Mouse (Mus musculus) liver, postnatal 0 days (tissue): Measurements from ENCODE around the gene Stk24.

ENCODE experiments used
- CTCF ChIP-seq: sonication (generic); IDR thresholded peaks from 2 replicates; pipeline ENCODE4 v1.5.1; 2016; ENCODE audit warnings: antibody characterized with exemption, low read depth
- EP300 ChIP-seq: IDR thresholded peaks from 2 replicates; pipeline ENCODE4 v1.6.1; 2016; ENCODE audit warnings: antibody characterized with exemption, low read depth, mild to moderate bottlenecking

- no peak for TF ChIP-seq CTCF
- no peak for TF ChIP-seq EP300
Observed at GRCm38 (mm10) chr14:121371911-121372820, 7.6 kb downstream of the Stk24 start.
